Mouse (Mus musculus) kidney, adult 2 months (tissue): ENCODE data around the gene Col4a3.

Experiments
- CTCF ChIP-seq: fragments of 200-500 bp; conservative IDR thresholded peaks from 2 replicates; pipeline ENCODE4 v1.5.1; 2011; ENCODE audit warnings: low read depth, mild to moderate bottlenecking, control low read depth, low read length, moderate library complexity, mixed read lengths; ENCODE audit not compliant: insufficient read depth, insufficient read length
- POLR2A ChIP-seq: fragments of 200-500 bp; IDR thresholded peaks from one replicate; pipeline ENCODE4 v1.6.1; 2011; ENCODE audit warnings: low read depth, low read length, control low read depth

GRCm38 (mm10) chr1:82743962-82744361 is 157.2 kb downstream of the Col4a3 start:
- TF ChIP-seq POLR2A (no peak), CTCF (no peak)
